Mouse (Mus musculus) intestine, postnatal 0 days (tissue): Measurements from ENCODE around the gene Ces1b. TPM values are rescaled to one million over a fixed set of nuclear protein-coding genes. Genes with fewer than 3 reads are reported as not detected.

Source experiments
- ATAC-seq: fragments of 200-750 bp; cut with Nextera tagmentation; 2 replicates; pipeline ENCODE4 v1.8.0; 2017; ENCODE audit warnings: mild to moderate bottlenecking, moderate TSS enrichment, moderate library complexity
- H3K27ac ChIP-seq: fragments of 300-500 bp; sonication (generic); 2 replicates; pipeline ENCODE4 v1.5.1; 2014; ENCODE audit warnings: mild to moderate bottlenecking, low read depth, low read length, moderate library complexity
- H3K27me3 ChIP-seq: fragments of 300-500 bp; sonication (generic); replicated peaks from 2 replicates; pipeline ENCODE4 v1.6.1; 2014; ENCODE audit warnings: low read length, mixed read lengths; ENCODE audit not compliant: control insufficient read depth, insufficient read depth
- H3K36me3 ChIP-seq: fragments of 300-500 bp; sonication (generic); 2 replicates; pipeline ENCODE4 v1.6.1; 2014; ENCODE audit warnings: mild to moderate bottlenecking, moderate library complexity; ENCODE audit not compliant: control insufficient read depth, insufficient read depth
- H3K4me1 ChIP-seq: fragments of 300-500 bp; sonication (generic); replicated peaks from 2 replicates; pipeline ENCODE4 v1.6.1; 2014; ENCODE audit warnings: antibody characterized with exemption, low read length, mixed read lengths; ENCODE audit not compliant: control insufficient read depth, insufficient read depth
- H3K4me2 ChIP-seq: fragments of 300-500 bp; sonication (generic); replicated peaks from 2 replicates; pipeline ENCODE4 v1.6.1; 2014; ENCODE audit warnings: low read depth, mild to moderate bottlenecking, moderate library complexity
- H3K4me3 ChIP-seq: fragments of 300-500 bp; sonication (generic); 2 replicates; pipeline ENCODE4 v1.5.1; 2014; ENCODE audit warnings: low read depth, low read length
- H3K9ac ChIP-seq: fragments of 300-500 bp; sonication (generic); 2 replicates; pipeline ENCODE4 v1.6.1; 2014; ENCODE audit warnings: mild to moderate bottlenecking, low read depth, low read length
- H3K9me3 ChIP-seq: fragments of 300-500 bp; sonication (generic); 2 replicates; pipeline ENCODE4 v1.6.1; 2016; ENCODE audit warnings: mixed run types; ENCODE audit not compliant: control insufficient read depth
- CTCF ChIP-seq: sonication (generic); IDR thresholded peaks from 2 replicates; pipeline ENCODE4 v1.5.1; 2016; ENCODE audit warnings: low read depth, mild to moderate bottlenecking, control low read depth, antibody characterized with exemption, moderate library complexity
- WGBS: fragments of 180-500 bp; shearing (Covaris S2); extraction: QIAGEN DNeasy Blood & Tissue Kit; methylation state at CpG from one replicate; pipeline ENCODE4 v1.1.7; 2014; 5-methylcytosine and 5-hydroxymethylcytosine counted together
- polyA plus RNA-seq: library from polyadenylated mRNA; unstranded; fragments of >200 nt; fragmentation: Nextera tagmentation; extraction: Ambion mirVana; gene quantifications from 2 replicates; pipeline ENCODE4 v1.2.1, GENCODE M21; 2015

Ces1b gene
- polyA plus RNA-seq, 1 experiment from 2014 or later: not detected

- H3K4me1 ChIP-seq: no peaks in the 10 kb centered on the region
- H3K27me3 ChIP-seq: no peaks in the 10 kb centered on the region
- H3K4me2 ChIP-seq: no peak overlapping the region
- no peaks in the 10 kb centered on the region for H3K9me3 ChIP-seq
- ATAC-seq: no peak
- no peak overlapping the region for H3K9ac ChIP-seq
- WGBS: 41% methylated on average over 4 of the region's 4 CpGs
- H3K36me3 ChIP-seq: no peaks in the 10 kb centered on the region
- H3K27ac ChIP-seq: no peak overlapping the region
- no peak overlapping the region for H3K4me3 ChIP-seq
- TF ChIP-seq CTCF: no peak
These were observed 65.5 kb downstream of the Ces1b start for GRCm38 (mm10) chr8:93014300-93014699.

- Histone ChIP-seq H3K4me2 (no peak overlapping the region), H3K27ac (no peak overlapping the region), H3K4me1 (no peaks in the 10 kb centered on the region), H3K36me3 (no peaks in the 10 kb centered on the region), H3K27me3 (no peaks in the 10 kb centered on the region), H3K9ac (no peak overlapping the region), H3K4me3 (no peak overlapping the region), H3K9me3 (no peaks in the 10 kb centered on the region)
- WGBS: 78% methylated on average over 6 of the region's 6 CpGs
- TF ChIP-seq CTCF: peak; percentile 44
- no peak for ATAC-seq
These were observed 67.6 kb downstream of the Ces1b start for GRCm38 (mm10) chr8:93012226-93012625.

GRCm38 (mm10) chr8:93011439-93011838 is 68.4 kb downstream of the Ces1b start:
- H3K27ac ChIP-seq: no peak overlapping the region
- H3K4me1 ChIP-seq: no peaks in the 10 kb centered on the region
- TF ChIP-seq CTCF: peak; percentile 96
- 6% methylated on average over 9 of the region's 9 CpGs for WGBS
- no peak overlapping the region for H3K4me3 ChIP-seq
- no peak for ATAC-seq
- H3K4me2 ChIP-seq: no peak overlapping the region
- H3K9ac ChIP-seq: no peak overlapping the region
- H3K27me3 ChIP-seq: no peaks in the 10 kb centered on the region
- no peaks in the 10 kb centered on the region for H3K9me3 ChIP-seq
- H3K36me3 ChIP-seq: no peaks in the 10 kb centered on the region

- Histone ChIP-seq H3K9me3 (no peaks in the 10 kb centered on the region), H3K27me3 (no peaks in the 10 kb centered on the region), H3K4me3 (no peak overlapping the region), H3K9ac (no peak overlapping the region), H3K27ac (no peak overlapping the region), H3K4me1 (no peaks in the 10 kb centered on the region), H3K4me2 (no peak overlapping the region), H3K36me3 (no peaks in the 10 kb centered on the region)
- WGBS: 28% methylated on average over 5 of the region's 5 CpGs
- TF ChIP-seq CTCF: peak; percentile 79
- ATAC-seq: no peak
These were observed 69.5 kb downstream of the Ces1b start for GRCm38 (mm10) chr8:93010286-93010685.

Other genes starting within 250 kb of the Ces1b start
- gene Lpcat2, start 224.7 kb downstream of the Ces1b start, polyA plus RNA-seq: 7.3 TPM in 2 replicates
- 0.16 TPM in 1 of 2 replicates, not detected in the other for gene Capns2, start 178.6 kb downstream of the Ces1b start, polyA plus RNA-seq
- not detected in 2 replicates for gene Slc6a2, start 119.9 kb downstream of the Ces1b start, polyA plus RNA-seq
- not detected in 2 replicates for gene Ces1a, start 31.8 kb downstream of the Ces1b start, polyA plus RNA-seq
- 6.0 TPM in 2 replicates for gene Ces1c, start 51.3 kb upstream of the Ces1b start, polyA plus RNA-seq
- gene Ces1d, start 117.8 kb upstream of the Ces1b start, polyA plus RNA-seq: 0.14 and 0.22 TPM in 2 replicates
- 0.66 and 1.1 TPM in 2 replicates for gene Ces1e, start 149.6 kb upstream of the Ces1b start, polyA plus RNA-seq
- gene Ces1f, start 199.7 kb upstream of the Ces1b start, polyA plus RNA-seq: 0.59 and 0.71 TPM in 2 replicates